Mouse (Mus musculus): ENCODE results near the gene Vmn1r68. TPM values are rescaled to one million over a fixed set of nuclear protein-coding genes. Genes with fewer than 3 reads are reported as not detected.

The Vmn1r68 gene
- polyA plus RNA-seq (2015; fragmentation: Nextera tagmentation; extraction: Ambion mirVana), result not detected in 2 replicates

DNA sequence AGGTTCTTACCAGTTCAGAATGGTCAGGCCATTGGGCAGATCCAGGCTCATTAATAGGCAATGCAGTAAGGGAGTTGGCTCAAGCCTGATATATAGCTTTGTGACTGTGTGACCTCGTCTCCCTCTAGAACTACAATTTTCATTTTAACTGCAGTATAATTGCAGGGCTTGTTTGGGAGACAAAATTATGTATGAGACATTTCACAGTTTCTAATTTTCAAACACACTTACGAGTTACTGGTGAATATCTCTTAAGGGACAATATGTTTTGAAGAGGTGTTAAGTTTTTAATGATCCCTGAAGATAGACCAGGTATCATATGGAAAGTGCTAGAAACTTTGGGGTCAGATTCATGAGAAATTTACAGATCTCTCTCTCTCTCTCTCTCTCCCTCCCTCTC lies at the start of gene Vmn1r68:
TSS of gene Vmn1r68 (minus strand) at position 101 of the 400 bp plus-strand sequence.
- DNase-seq (no peak), ATAC-seq (ENCODE audit: low read depth) (no peak)
- Histone ChIP-seq H3K9ac (no peak within 1 kb of the TSS), H3K27me3 (no peaks in the 10 kb centered on the region), H3K36me3 (no peaks in the 10 kb centered on the region), H3K4me3 (replicated peaks) (no peak within 1 kb of the TSS), H3K4me1 (replicated peaks) (no peaks in the 10 kb centered on the region), H3K4me2 (no peak within 1 kb of the TSS), H3K9me3 (replicated peaks) (no peaks in the 10 kb centered on the region), H3K27ac (no peak within 1 kb of the TSS)
- 42% methylated on average over 2 of the region's 2 CpGs for WGBS (ENCODE audit: insufficient replicate concordance)

DNA sequence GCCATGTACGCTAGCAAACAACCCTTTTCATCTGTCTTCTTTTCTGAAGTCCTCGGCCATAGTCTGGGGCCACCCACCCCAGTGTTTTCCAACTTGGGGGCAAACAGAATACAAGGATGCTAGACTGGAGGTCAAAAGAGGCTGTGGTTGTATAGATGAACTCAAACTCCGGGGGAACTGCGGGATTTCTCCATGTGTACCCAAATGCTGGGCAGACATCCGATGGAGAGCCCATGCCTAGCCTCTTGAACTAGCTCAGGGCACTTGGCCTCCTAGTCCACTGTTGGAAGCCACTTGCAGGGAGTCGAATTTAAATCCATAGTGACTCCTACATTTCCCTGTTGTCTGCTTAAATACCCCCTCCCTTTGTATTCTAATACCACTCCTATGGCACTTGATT lies 62.7 kb downstream of the Vmn1r68 start:
- H3K4me3 ChIP-seq (replicated peaks), result peak overlapping the region; percentile 64; the same call in 1 of the 2 replicates
- no peak overlapping the region for H3K27ac ChIP-seq
- DNase-seq (no peak), ATAC-seq (ENCODE audit: low read depth) (no peak)
- H3K27me3 ChIP-seq, result no peaks in the 10 kb centered on the region
- no peak overlapping the region for H3K9ac ChIP-seq
- no peaks in the 10 kb centered on the region for H3K9me3 ChIP-seq (replicated peaks)
- 25% methylated on average over 6 of the region's 6 CpGs for WGBS (ENCODE audit: insufficient replicate concordance)
- peaks cover 9% of the 10 kb centered on the region for H3K4me1 ChIP-seq (replicated peaks)
- 0 out of 2 replicates have a peak overlapping the region, but pooled peaks have one; percentile 70 for H3K4me2 ChIP-seq
- H3K36me3 ChIP-seq, result peaks cover 21% of the 10 kb centered on the region

DNA sequence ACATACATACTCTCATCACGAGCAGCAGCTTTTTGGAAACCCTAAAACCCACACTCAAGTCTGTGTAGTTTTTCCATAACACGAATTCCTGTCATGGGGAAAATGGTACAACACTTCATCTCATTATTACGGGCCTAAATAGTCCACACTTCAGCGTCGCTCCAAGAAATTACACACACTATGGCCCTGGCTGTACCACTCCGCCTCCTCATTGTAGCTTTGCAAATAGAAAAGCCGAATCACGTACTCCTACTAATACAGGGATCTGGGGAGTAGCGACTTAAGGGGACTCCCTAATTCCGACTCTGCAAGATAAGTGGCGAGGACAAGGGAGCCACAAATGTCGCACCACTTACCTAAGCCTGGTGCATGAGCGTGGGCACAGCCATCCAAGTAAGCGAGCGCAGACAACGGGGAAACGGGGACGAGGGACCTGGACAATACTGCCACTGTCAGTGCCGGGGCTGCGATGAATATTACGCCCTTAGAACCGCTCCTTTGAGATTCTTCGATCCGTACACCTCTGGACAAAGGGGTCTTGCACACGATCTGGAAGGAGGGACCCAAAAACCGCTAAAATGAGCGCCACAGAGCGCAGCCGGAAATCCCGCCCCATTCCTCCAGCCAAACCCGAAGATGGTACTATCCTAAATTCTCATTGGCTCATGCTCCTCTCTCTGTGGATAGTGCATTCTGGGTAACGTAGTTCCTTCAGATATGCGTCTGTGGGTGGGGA lies 63.3 kb downstream of the Vmn1r68 start, which contains the start of gene Zik1:
TSS of gene Zik1 (minus strand) at position 609 of the 736 bp plus-strand sequence.
- H3K27ac ChIP-seq, result no peak within 1 kb of the TSS
- DNase-seq, result peak; percentile 58
- peaks cover 9% of the 10 kb centered on the region for H3K4me1 ChIP-seq (replicated peaks)
- no peaks in the 10 kb centered on the region for H3K9me3 ChIP-seq (replicated peaks)
- ATAC-seq (ENCODE audit: low read depth), result peak; percentile 98
- H3K36me3 ChIP-seq, result peaks cover 27% of the 10 kb centered on the region
- H3K4me2 ChIP-seq, result peak within 1 kb of the TSS; percentile 70
- peak within 1 kb of the TSS; percentile 64 for H3K4me3 ChIP-seq (replicated peaks)
- no peaks in the 10 kb centered on the region for H3K27me3 ChIP-seq
- H3K9ac ChIP-seq, result peak within 1 kb of the TSS; percentile 66
- 2% methylated on average over 33 of the region's 33 CpGs for WGBS (ENCODE audit: insufficient replicate concordance)

DNA sequence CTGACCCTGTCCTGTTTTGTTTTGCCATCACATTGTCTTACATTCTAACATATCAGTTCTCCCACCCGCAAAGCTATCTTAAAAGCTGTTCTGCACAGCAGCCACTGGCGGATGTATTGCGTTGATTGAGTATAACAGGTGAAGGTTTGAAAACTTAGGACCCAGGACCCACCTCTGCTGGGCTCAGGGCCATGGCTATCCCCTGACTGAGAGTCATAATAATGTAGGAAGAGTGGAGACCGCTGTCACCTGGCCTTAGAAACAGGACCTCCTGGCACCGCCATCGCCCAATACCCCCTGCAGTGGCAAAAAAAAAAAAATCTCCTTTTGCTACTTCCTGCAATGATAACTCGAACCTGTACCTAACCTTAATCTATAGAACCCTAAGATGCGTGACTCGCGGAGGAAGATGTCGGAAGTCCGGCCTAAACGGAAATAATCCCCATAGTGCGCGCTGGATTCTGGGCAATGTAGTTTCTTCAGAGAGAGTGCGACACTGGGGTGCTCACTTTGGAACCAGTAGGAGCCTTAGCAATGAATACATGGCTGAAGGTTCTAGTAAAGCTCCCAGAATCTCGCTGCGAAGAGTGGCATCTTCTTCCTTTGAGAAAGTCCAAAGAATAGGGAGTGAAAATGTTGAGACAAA lies 77.6 kb downstream of the Vmn1r68 start:
- H3K9me3 ChIP-seq (replicated peaks), result peaks cover 3% of the 10 kb centered on the region; the same call in 1 of the 2 replicates
- WGBS (ENCODE audit: insufficient replicate concordance), result 56% methylated on average over 18 of the region's 18 CpGs
- no peak overlapping the region for H3K4me3 ChIP-seq (replicated peaks)
- H3K4me1 ChIP-seq (replicated peaks), result no peaks in the 10 kb centered on the region
- H3K27ac ChIP-seq, result no peak overlapping the region
- DNase-seq (no peak), ATAC-seq (ENCODE audit: low read depth) (no peak)
- no peak overlapping the region for H3K4me2 ChIP-seq
- H3K36me3 ChIP-seq, result no peaks in the 10 kb centered on the region
- no peaks in the 10 kb centered on the region for H3K27me3 ChIP-seq
- no peak overlapping the region for H3K9ac ChIP-seq

DNA sequence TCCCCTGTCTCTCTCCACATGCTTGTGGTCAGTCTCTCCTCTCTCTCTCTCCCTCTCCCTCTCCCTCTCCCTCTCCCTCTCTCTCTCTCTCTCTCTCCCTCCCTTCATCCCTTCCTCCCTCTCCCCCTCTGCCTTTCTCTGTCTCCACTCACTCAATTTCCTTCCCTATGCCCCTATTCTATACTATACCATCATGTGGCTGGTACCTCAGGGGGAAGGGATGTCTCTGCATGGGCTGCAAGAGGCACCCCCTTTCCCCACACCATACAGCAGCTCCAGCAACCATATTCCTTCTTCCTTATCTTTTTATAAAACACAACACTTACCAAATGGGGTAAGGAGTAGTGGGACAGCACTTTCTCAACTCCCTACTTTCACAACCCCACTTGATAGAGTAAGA lies 78.5 kb downstream of the Vmn1r68 start:
- no peak for DNase-seq
- Histone ChIP-seq H3K9ac (no peak overlapping the region), H3K27me3 (no peaks in the 10 kb centered on the region), H3K4me2 (no peak overlapping the region), H3K36me3 (no peaks in the 10 kb centered on the region), H3K4me3 (replicated peaks) (no peak overlapping the region), H3K4me1 (replicated peaks) (no peaks in the 10 kb centered on the region), H3K9me3 (replicated peaks) (peaks cover 3% of the 10 kb centered on the region; the same call in 1 of the 2 replicates), H3K27ac (no peak overlapping the region)
- ATAC-seq (ENCODE audit: low read depth), result no peak

DNA sequence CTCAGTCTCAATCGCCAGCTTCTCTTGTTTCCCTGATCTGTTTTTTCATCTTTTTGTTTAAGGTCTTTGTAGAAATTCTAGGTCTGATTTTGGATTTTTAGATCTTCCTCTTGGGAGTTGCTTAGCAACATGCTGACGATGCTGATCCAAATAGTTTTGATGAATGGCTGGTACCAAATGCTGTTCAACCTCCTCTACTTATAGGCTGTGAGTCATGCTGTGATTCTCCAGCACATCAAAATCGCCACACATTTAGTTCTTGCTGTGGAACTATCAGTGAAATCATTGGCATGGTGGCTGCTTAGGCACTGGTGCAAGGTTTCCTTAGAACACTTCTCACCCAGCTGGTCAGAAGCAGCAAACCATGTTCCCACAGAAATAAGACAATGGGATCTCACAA lies 100.1 kb downstream of the Vmn1r68 start:
- no peaks in the 10 kb centered on the region for H3K4me1 ChIP-seq (replicated peaks)
- 51% methylated on average over 3 of the region's 3 CpGs for WGBS (ENCODE audit: insufficient replicate concordance)
- no peak overlapping the region for H3K4me2 ChIP-seq
- ATAC-seq (ENCODE audit: low read depth), result no peak
- no peaks in the 10 kb centered on the region for H3K36me3 ChIP-seq
- H3K27ac ChIP-seq, result no peak overlapping the region
- H3K9me3 ChIP-seq (replicated peaks), result no peaks in the 10 kb centered on the region
- DNase-seq, result no peak
- no peak overlapping the region for H3K4me3 ChIP-seq (replicated peaks)
- no peaks in the 10 kb centered on the region for H3K27me3 ChIP-seq
- no peak overlapping the region for H3K9ac ChIP-seq

Other genes starting within 250 kb of the Vmn1r68 start
- gene Vmn1r67, start 115.2 kb downstream of the Vmn1r68 start, polyA plus RNA-seq (2015; fragmentation: Nextera tagmentation; extraction: Ambion mirVana), result not detected in 2 replicates
- 2.7 and 3.4 TPM in 2 replicates for gene Zik1, start 63.1 kb downstream of the Vmn1r68 start, polyA plus RNA-seq (2015; fragmentation: Nextera tagmentation; extraction: Ambion mirVana)
- not detected in 2 replicates for gene Vmn1r69, start 55.2 kb upstream of the Vmn1r68 start, polyA plus RNA-seq (2015; fragmentation: Nextera tagmentation; extraction: Ambion mirVana)
- gene Vmn1r70, start 73.0 kb upstream of the Vmn1r68 start, polyA plus RNA-seq (2015; fragmentation: Nextera tagmentation; extraction: Ambion mirVana), result not detected in 2 replicates
- gene Nlrp4b, start 129.3 kb upstream of the Vmn1r68 start, polyA plus RNA-seq (2015; fragmentation: Nextera tagmentation; extraction: Ambion mirVana), result not detected in 2 replicates
- gene Vmn1r71, start 195.9 kb upstream of the Vmn1r68 start, polyA plus RNA-seq (2015; fragmentation: Nextera tagmentation; extraction: Ambion mirVana), result not detected in 2 replicates